Mouse (Mus musculus) skeletal muscle tissue, adult 2 months (tissue): ENCODE data around the gene Ggt1.
A peak's percentile ranks its signal among the peaks of the same experiment; 100 is the strongest.

Experiments used
- DNase-seq: peaks from one replicate; pipeline ENCODE4 v3.0.0-alpha.2; 2012; ENCODE audit warnings: low read depth, low spot score

Gene Ggt1

DNA sequence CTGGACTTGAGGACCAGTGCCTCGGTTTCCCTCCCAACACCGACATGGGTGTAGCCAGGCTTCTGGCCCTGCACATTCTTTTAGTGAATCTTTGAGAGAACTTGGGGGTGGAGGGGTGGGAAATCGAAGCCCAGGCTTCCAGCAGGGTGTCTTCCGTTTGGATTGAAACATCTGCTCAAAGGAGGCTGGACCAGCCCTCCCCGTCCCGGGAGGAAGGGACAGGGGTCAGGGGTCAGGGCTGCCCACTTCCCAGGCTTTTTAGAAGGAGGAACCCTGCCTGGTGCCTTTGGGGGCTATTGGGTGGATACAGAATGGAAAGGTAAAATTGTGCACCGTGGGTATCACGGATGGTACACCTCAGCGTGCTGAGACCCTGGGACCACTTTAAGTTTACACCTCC is 10.5 kb downstream of the Ggt1 start:
- no peak for DNase-seq

DNA sequence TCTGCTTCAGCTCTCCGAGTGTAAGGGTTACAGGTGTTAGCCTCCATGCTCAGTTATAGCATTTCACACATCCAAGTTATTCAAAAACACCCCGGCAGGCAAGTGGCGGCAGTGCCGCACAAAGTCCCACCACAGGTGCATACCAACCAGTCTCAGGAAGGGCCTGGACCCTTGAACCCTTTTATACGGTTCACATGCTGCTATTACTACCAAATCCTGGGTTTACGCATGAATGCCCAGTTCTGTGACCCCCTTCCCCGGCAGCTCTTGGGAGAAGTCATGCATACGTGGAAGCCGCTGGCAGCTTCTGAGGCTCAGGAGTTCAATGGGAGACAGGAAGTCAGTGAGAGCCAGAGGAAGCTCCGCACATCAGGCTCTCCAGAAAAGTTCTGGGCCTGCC is 11.8 kb downstream of the Ggt1 start:
- DNase-seq = no peak

DNA sequence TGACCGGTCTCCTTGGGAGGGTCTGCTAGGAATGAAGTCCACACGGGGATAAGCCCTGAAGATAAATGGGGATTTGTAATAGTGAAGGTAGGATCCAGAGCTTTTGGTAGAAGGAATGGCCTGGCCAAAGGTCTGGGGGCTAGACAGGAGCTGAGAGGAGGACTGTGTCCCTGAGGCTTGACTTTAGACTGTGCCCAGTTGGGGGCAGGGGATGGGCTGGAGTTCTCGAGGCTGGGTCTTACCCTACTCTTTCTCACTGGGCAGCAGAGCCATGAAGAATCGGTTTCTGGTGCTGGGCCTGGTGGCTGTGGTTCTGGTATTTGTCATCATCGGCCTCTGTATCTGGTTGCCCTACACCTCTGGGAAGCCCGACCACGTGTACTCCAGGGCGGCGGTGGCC is 12.6 kb downstream of the Ggt1 start:
- DNase-seq = no peak

DNA sequence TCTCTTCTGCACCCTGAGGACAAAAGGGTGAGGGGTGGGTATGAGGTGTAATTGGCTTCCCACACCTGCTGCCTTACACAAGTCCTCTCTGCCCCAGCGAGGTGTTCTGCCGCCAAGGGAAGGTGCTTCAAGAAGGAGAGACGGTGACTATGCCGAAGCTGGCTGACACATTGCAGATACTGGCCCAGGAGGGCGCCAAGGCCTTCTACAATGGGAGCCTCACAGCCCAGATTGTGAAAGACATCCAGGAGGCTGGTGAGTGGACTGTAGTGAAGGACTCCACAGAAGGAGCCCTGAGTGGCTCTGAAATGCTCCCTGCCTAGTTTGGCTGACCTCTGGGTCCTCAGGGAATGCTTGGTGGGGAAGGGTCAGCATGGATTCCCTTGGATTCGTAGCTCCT is 17.7 kb downstream of the Ggt1 start:
- no peak for DNase-seq

- DNase-seq = peak; percentile 84
Observed at GRCm38 (mm10) chr10:75585876-75586552, 24.6 kb downstream of the Ggt1 start.

DNA sequence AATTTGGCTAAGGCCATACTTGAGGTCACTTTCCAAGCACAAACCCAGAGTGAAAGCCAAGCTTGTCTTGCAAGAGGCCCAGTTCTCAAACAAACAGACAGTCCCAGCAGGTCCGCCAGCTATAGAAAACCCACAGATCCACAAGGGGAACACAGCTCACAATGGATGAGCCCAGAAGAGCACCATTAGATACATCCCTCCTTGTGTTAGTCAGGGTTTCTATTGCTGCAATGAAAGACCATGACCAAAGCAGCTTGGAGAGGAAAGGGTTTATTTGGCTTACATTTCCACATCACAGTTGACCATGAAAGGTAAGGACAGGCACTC is 25.1 kb downstream of the Ggt1 start:
- DNase-seq = no peak

DNA sequence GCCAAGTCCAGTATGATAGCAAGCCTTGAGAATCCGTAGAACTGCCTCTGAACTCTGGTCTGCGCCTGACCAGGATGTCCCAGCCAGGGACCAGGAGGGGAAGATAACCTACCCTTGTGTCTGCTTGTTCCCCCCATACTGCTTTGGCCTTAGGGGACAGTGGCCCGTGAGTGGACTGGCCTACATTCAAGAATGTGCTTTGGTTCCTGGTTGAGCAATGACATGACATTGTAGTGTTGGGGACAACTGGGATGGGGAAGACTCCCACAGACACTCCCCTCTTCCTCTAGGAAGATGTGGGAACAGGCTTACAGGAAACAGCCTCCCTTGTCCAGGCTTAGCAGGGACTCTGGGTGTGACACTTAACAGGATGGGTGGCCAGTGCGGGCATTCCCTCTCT is 26.4 kb downstream of the Ggt1 start:
- no peak for DNase-seq

- peak; percentile 74 for DNase-seq
Observed at GRCm38 (mm10) chr10:75588336-75588735, 26.9 kb downstream of the Ggt1 start.

- no peak for DNase-seq
Observed at GRCm38 (mm10) chr10:75589129-75589528, 27.7 kb downstream of the Ggt1 start, which contains the start of gene Ggt5. Gene Ggt5, plus strand, starts transcription at chr10:75589340.

DNA sequence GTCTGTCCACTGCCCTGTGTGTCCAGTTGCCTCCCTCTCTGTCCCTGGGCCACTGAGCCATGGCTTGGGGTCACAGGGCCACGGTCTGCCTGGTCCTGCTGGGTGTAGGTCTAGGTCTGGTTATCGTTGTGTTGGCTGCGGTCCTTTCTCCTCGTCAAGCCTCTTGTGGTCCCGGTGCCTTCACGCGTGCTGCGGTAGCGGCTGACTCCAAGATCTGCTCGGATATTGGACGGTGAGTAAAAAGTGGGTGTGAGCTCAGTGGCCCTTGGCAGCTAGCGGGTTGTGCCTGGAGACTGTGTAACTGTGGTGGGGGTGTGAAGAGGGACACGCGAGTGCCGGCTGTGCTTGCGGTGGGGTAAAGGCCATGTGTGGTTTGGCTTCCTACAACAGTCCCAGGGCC is 28.2 kb downstream of the Ggt1 start:
- DNase-seq = peak; percentile 44

DNA sequence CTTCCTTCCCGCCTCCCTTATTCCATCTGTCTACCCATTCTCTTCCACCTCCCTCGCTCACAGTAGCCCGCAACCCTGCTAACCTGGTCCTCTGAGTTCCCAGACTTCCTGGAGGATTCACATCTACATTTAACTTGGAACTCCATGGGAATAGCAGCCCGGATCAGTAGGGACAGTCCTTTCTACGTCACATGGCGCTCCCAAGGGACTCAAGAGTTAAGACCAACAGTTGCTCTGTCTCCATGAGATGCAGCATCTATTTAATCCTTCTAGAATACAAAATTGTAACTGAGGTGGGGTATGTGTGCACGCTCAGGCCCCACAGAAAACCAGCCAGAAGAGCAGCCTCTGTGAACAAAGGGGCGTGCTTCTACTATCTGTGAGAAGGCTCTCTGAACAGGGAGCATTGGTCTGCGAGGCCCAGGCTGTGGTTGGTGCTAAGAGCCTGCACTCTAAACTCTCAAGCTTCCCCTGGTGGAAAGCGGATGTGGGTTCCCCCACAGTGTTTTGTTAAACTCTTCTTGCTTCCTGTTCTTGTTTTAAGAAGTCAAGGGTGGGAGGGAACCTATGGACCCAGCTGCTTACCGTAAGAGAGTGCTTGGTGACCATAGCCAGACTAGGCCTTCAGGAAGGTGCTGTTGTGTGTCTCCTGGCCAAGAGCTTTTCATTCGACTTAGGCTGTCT is 29.9 kb downstream of the Ggt1 start:
- DNase-seq = peak; percentile 73

GRCm38 (mm10) chr10:75592585-75592984 is 31.2 kb downstream of the Ggt1 start:
- DNase-seq = peak; percentile 38

- DNase-seq = peak; percentile 72
Observed at GRCm38 (mm10) chr10:75595981-75596380, 34.6 kb downstream of the Ggt1 start.

GRCm38 (mm10) chr10:75600189-75600730 is 38.9 kb downstream of the Ggt1 start:
- no peak for DNase-seq

DNA sequence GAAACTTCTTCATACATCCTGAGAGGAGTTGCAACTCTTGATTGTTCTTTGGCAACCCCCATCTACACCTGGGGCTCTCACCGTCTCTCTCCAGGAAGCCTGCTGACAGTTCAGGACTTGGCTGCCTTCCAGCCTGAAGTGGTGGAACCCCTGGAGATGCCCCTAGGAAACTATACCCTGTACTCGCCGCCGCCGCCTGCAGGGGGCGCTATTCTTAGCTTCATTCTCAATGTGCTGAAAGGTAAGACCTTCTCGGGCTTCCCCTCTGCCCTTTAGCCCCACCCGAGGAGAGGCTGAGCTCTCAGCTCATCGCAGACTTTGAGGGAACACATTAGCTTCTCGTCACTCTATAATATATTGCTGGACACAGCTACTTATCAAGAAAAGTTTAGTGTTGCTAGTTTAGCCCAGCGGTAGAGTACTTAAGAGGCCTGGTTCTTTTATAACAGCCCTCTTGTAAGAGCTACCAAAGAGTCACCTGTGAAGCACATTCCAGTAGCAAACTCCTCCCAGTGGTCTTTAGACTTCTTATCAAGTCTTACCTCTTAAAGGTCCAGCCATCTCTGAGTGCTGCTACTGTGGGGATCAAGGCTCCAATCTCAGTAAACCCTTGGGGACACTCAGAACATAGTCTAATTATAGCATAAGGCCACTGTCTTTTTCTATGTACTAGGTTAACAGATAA is 43.9 kb downstream of the Ggt1 start:
- DNase-seq = no peak

- no peak for DNase-seq
Observed at GRCm38 (mm10) chr10:75607253-75607652, 45.8 kb downstream of the Ggt1 start.

DNA sequence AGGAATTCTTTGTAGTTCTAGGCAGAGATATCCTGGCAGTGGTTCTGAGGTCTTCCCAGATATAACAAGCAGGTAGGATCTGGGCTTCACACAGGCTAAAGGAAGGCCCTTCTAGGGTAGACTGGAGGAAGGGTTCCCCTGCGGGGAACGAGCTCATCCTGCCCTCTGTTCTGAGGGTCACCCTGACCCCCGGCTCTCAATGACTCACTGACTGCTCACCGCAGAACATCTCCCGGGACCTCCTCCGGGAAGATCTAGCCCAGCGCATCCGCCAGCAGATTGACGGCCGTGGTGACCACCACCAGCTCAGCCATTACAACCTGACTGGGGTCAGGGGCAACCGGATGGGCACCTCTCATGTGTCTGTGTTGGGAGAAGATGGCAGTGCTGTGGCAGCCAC is 47.6 kb downstream of the Ggt1 start:
- DNase-seq = no peak

GRCm38 (mm10) chr10:75610486-75610885 is 49.1 kb downstream of the Ggt1 start:
- DNase-seq = no peak

DNA sequence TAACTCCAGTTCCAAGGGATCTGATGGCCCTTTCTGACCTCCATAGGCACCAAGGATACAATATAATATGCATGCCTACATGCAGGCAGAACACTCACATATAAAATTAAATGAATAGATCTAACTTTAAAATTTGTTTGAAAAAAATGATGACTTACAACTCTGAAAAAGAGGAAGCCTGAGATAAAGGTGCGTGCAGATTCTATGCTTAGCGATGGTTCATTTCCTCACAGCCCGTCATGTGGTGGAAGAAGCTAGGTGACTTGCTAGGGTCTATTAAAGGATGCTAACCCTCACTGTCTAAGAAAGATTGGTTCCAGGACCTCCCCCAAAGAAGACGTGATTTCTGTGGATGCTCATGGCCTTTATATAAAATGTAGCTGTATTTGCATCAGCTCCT is 54.6 kb downstream of the Ggt1 start:
- no peak for DNase-seq

DNA sequence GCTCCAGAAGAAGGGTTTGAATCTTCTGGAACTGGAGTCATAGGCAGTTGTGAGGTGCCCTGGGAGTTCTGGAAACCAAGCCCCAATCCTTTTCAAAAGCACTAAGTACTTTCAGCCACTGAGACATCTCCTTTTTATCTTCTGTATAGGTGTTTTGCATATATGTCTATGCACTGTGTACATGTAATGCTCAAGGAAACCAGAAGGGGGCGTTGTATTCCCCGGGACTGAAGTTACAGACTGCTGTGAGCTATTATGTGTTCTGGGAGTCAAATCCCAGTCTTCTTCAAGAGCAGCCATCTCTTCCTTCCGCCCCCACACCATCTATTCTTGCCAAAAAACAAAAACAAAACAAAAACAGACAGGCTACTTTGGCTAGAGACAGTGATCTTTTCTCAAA is 59.4 kb downstream of the Ggt1 start:
- no peak for DNase-seq

DNA sequence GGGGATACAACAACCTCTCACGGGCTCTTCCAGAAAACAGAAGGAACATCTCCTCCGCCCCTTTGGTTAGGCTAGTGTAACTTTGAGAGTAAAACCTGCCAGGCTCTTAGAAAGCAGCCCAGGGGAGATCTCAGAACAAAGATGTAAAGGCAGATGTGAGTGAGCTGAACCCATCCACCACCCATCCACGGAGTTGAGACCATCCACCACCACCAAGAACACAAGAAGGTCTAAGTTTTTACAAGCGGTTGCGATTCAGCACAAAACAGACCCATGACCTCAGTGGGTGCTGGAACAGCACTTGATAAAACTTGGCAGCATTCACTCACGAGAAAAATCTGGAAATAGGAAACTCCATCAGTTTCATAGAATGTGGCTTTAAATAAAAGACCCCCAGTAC is 64.5 kb downstream of the Ggt1 start:
- no peak for DNase-seq

DNA sequence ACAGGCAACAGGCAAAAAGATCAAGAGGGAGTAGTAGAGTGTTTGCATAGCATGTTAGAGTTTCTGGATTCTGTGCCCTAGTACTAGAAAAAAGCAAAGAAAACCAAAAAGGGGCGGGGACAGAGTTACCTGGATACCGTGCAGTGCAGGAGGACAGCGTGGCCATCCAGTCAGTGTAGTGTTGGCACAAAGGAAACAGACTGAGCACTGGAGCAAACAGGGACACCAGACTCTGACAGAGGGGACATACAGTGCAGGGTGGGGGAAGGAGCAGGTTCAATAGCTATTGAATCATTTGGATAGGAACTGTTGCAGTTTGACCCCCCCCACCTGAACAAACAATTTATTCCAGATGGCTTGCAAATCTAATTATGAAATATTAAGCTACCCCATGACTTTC is 65.6 kb downstream of the Ggt1 start:
- no peak for DNase-seq

GRCm38 (mm10) chr10:75627490-75627889 is 66.1 kb downstream of the Ggt1 start:
- DNase-seq = peak; percentile 81
